Mouse (Mus musculus) layer of hippocampus, adult 9-11 months (tissue): ENCODE measurements around the gene Gm21972.

ENCODE experiments used
- DNase-seq: peaks from one replicate; pipeline ENCODE4 v3.0.0; 2022

The Gm21972 gene

GRCm38 (mm10) chr1:86133337-86133736 is at the start of gene Gm21972:
TSS of gene Gm21972 (plus strand) at chr1:86133637.
- no peak for DNase-seq

- no peak for DNase-seq
Measured at GRCm38 (mm10) chr1:86094413-86094812, 39.0 kb upstream of the Gm21972 start.

GRCm38 (mm10) chr1:86105054-86105453 is 28.4 kb upstream of the Gm21972 start:
- DNase-seq, result no peak

GRCm38 (mm10) chr1:86111779-86112178 is 21.7 kb upstream of the Gm21972 start, which contains the start of gene Htr2b:
TSS of gene Htr2b (minus strand) at chr1:86111970.
- DNase-seq, result peak; percentile 46

- DNase-seq, result no peak
Measured at GRCm38 (mm10) chr1:86114141-86114540, 19.3 kb upstream of the Gm21972 start.

GRCm38 (mm10) chr1:86119549-86119948 is 13.9 kb upstream of the Gm21972 start:
- no peak for DNase-seq

- no peak for DNase-seq
Measured at GRCm38 (mm10) chr1:86126036-86126435, 7.4 kb upstream of the Gm21972 start.

GRCm38 (mm10) chr1:86135315-86135714 is 1.9 kb downstream of the Gm21972 start:
- DNase-seq, result no peak

- no peak for DNase-seq
Measured at GRCm38 (mm10) chr1:86141081-86141480, 7.6 kb downstream of the Gm21972 start.

- DNase-seq, result no peak
Measured at GRCm38 (mm10) chr1:86143165-86143564, 9.7 kb downstream of the Gm21972 start.

GRCm38 (mm10) chr1:86144001-86144944 is 10.8 kb downstream of the Gm21972 start:
- no peak for DNase-seq

GRCm38 (mm10) chr1:86146293-86146692 is 12.9 kb downstream of the Gm21972 start:
- no peak for DNase-seq

GRCm38 (mm10) chr1:86147557-86147956 is 14.1 kb downstream of the Gm21972 start:
- no peak for DNase-seq

GRCm38 (mm10) chr1:86148161-86148560 is 14.7 kb downstream of the Gm21972 start:
- no peak for DNase-seq

GRCm38 (mm10) chr1:86150929-86151328 is 17.5 kb downstream of the Gm21972 start:
- DNase-seq, result no peak

GRCm38 (mm10) chr1:86151376-86151775 is 17.9 kb downstream of the Gm21972 start:
- DNase-seq, result no peak

GRCm38 (mm10) chr1:86152618-86153017 is 19.2 kb downstream of the Gm21972 start:
- DNase-seq, result no peak

- peak; percentile 97 for DNase-seq
Measured at GRCm38 (mm10) chr1:86154133-86154823, 20.8 kb downstream of the Gm21972 start, which contains the start of gene Armc9. TSS of gene Armc9 (plus strand) at chr1:86154780.

GRCm38 (mm10) chr1:86154824-86155164 is 21.4 kb downstream of the Gm21972 start:
- no peak for DNase-seq

- no peak for DNase-seq
Measured at GRCm38 (mm10) chr1:86156075-86156474, 22.6 kb downstream of the Gm21972 start.

- no peak for DNase-seq
Measured at GRCm38 (mm10) chr1:86156595-86156994, 23.2 kb downstream of the Gm21972 start.

- DNase-seq, result no peak
Measured at GRCm38 (mm10) chr1:86160059-86160458, 26.6 kb downstream of the Gm21972 start.

- DNase-seq, result no peak
Measured at GRCm38 (mm10) chr1:86160479-86160878, 27.0 kb downstream of the Gm21972 start.

GRCm38 (mm10) chr1:86161061-86161460 is 27.6 kb downstream of the Gm21972 start:
- DNase-seq, result no peak
